Mouse (Mus musculus): Measurements from ENCODE around the gene Slc22a4. TPM values are rescaled to one million over a fixed set of nuclear protein-coding genes. Genes with fewer than 3 reads are reported as not detected.
"Not testable (repeated sequence)": the region's sequence is repeated elsewhere in the genome, so short reads cannot be mapped to it uniquely, and the experiment has no call there.

The Slc22a4 gene
- polyA plus RNA-seq, 1 experiment, result 1.3 TPM

DNA sequence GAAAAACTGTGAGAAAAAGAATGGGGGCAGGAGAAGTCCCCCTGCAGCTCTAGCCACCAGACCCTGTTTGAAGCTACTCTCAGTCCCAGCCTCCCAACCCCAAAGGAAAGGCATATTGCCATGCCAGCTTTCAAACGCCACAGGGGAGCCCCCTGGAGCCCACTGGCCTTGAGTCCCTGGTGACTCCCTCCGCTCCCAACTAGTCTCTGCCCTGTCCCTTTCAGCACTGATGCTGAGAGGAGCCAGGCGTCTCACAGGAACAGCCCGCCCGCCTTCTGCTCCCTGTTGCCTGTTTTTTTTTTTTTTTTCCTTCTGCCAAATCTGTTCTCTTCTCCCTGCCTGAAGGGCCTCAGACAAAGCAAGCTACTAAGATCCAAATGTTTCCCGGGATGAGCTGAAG lies 30.8 kb upstream of the Slc22a4 start:
- Histone ChIP-seq H3K4me1 (ENCODE audit: control insufficient read depth, insufficient read depth, low read length) (peaks cover 11% of the 10 kb centered on the region; the same call in 1 of the 2 replicates), H3K4me3 (replicated peaks; ENCODE audit: extremely low read depth, low read depth, low read length) (no peak overlapping the region)
- WGBS, result 60% methylated on average over 6 of the region's 6 CpGs
- no peak for TF ChIP-seq POLR2A (IDR thresholded peaks at IDR 0.05; ENCODE audit: borderline replicate concordance, extremely low read depth, low read depth, low read length)
- no peak for TF ChIP-seq CTCF (IDR thresholded peaks at IDR 0.05; ENCODE audit: insufficient read depth, low read length)
- DNase-seq, result no peak

DNA sequence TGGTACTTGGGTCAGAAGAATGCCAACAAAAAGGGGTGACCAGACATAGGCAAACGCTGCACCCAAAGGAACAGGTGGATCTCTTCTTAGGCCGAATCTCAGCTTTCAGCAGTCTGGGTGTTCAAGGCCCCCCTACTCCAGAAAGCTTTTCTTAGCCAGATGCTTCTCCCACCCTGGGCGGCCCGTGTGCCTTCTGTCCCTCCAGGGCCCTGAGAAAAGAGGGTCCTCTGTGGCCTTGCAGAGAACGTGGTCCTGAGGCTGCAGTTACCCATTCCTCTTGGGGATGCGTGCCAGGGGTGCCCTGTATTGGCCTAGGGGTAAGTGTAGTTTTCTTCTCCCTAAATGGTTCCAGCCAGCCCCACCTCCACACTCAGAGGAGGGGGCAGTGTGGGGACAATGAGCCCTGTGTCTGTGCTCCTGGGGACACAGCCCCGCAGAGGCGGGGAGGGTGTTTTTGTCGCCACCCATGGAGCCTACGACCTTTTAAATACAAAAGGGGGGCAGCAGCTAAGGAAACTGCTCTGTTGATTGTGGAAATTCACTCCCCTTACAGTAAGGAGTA lies 30.2 kb upstream of the Slc22a4 start:
- Histone ChIP-seq H3K4me3 (replicated peaks; ENCODE audit: extremely low read depth, low read depth, low read length) (no peak overlapping the region), H3K4me1 (ENCODE audit: control insufficient read depth, insufficient read depth, low read length) (peaks cover 11% of the 10 kb centered on the region; the same call in 1 of the 2 replicates)
- TF ChIP-seq POLR2A (IDR thresholded peaks at IDR 0.05; ENCODE audit: borderline replicate concordance, extremely low read depth, low read depth, low read length) (no peak), CTCF (IDR thresholded peaks at IDR 0.05; ENCODE audit: insufficient read depth, low read length) (no peak)
- 77% methylated on average over 10 of the region's 10 CpGs for WGBS
- DNase-seq, result no peak

DNA sequence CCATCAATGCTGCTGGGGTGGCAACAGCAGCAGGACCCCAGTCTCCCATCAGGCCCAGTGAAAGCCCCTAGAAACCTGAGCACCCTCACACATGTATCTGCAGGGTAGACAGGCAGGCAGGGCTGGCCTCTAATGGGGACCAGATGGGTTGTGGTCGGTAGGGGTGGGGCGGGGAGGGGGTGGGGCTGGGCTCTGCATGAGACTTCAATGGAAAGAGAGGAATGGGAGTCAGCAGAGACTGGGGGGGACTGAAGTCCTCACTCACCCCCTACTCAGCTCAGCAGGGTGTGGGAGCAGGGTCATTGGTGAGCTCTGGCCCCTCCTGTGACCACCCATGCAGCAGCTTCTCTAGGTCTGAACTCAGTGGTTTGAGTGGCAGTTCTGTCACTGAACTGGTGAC lies 29.5 kb upstream of the Slc22a4 start:
- TF ChIP-seq CTCF (IDR thresholded peaks at IDR 0.05; ENCODE audit: insufficient read depth, low read length) (no peak), POLR2A (IDR thresholded peaks at IDR 0.05; ENCODE audit: borderline replicate concordance, extremely low read depth, low read depth, low read length) (no peak)
- 56% methylated on average over 2 of the region's 2 CpGs for WGBS
- peaks cover 11% of the 10 kb centered on the region; the same call in 1 of the 2 replicates for H3K4me1 ChIP-seq (ENCODE audit: control insufficient read depth, insufficient read depth, low read length)
- DNase-seq, result no peak
- H3K4me3 ChIP-seq (replicated peaks; ENCODE audit: extremely low read depth, low read depth, low read length), result no peak overlapping the region

DNA sequence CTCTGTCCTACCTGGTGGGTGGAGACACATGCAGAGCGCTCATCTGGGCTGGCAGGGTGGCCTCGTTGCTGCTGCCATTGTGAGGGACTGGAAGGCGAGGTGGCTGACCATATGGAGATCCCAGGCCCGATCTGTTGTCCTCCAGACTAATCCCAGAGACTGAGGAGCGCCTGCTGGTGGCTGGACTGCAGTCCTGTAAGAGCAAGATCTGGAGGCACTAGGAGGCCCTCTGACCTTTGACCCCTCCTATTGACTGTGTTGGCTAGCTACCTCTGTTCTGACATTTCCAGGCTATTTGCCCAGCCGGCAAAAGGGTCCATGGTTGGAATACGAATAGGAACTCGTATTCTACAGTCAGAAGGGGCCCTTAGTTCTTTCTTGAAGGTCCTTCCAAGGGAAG lies 28.2 kb upstream of the Slc22a4 start:
- no peak for TF ChIP-seq POLR2A (IDR thresholded peaks at IDR 0.05; ENCODE audit: borderline replicate concordance, extremely low read depth, low read depth, low read length)
- no peak for TF ChIP-seq CTCF (IDR thresholded peaks at IDR 0.05; ENCODE audit: insufficient read depth, low read length)
- WGBS, result 68% methylated on average over 8 of the region's 8 CpGs
- DNase-seq, result no peak
- peaks cover 9% of the 10 kb centered on the region; the same call in 1 of the 2 replicates for H3K4me1 ChIP-seq (ENCODE audit: control insufficient read depth, insufficient read depth, low read length)
- H3K4me3 ChIP-seq (replicated peaks; ENCODE audit: extremely low read depth, low read depth, low read length), result no peak overlapping the region

DNA sequence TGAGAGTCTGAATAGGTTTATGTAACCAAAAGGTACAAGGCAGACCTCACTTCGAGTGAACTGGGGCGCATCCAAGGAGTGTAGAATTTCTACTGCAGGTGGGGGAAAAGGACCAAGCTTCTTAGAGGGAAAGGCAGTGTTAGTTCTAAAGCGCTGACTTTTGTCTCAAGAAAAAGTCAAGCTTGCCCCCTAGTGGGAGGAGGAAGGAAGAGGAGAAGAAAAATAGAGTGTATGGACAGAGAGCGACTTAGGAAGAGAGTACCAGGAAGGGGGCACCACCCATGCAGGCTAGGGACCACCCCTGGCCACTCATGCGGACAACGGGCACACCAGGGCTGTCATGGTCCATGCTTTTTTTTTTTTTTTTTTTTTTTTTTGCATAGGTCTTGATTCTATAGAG lies 26.4 kb upstream of the Slc22a4 start:
- 27% methylated on average over 6 of the region's 6 CpGs for WGBS
- DNase-seq, result peak; percentile 20

DNA sequence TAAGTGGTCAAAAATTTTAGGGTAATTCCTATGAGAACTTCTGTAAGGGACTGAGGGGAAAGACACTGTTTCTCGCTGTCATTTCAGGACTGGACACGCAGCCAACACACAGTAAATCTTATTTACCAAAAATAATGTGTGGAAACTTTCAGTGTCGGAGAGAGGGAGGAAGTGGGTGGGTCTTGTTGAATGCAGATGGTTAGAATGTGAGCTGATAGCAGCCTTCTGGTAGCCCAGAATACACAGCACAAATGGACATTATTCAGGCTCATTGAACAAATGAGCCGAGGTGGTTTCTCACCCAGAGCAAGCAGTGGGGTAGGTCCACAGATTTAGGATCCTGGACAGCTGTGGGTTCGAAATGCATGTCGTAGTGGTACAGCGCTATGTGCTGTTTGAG lies 25.2 kb upstream of the Slc22a4 start:
- Histone ChIP-seq H3K4me3 (replicated peaks; ENCODE audit: extremely low read depth, low read depth, low read length) (no peak overlapping the region), H3K4me1 (ENCODE audit: control insufficient read depth, insufficient read depth, low read length) (no peaks in the 10 kb centered on the region)
- no peak for DNase-seq
- TF ChIP-seq CTCF (IDR thresholded peaks at IDR 0.05; ENCODE audit: insufficient read depth, low read length), result no peak
- TF ChIP-seq POLR2A (IDR thresholded peaks at IDR 0.05; ENCODE audit: borderline replicate concordance, extremely low read depth, low read depth, low read length), result no peak
- WGBS, result 65% methylated on average over 7 of the region's 7 CpGs

More for the DNA sequence above, 26.4 kb upstream of the Slc22a4 start:
- no peak overlapping the region for H3K4me3 ChIP-seq (replicated peaks; ENCODE audit: extremely low read depth, low read depth, low read length)
- TF ChIP-seq POLR2A (IDR thresholded peaks at IDR 0.05; ENCODE audit: borderline replicate concordance, extremely low read depth, low read depth, low read length) (no peak), CTCF (IDR thresholded peaks at IDR 0.05; ENCODE audit: insufficient read depth, low read length) (peak; percentile 21; the same call in 1 of the 2 replicates)
- no peaks in the 10 kb centered on the region for H3K4me1 ChIP-seq (ENCODE audit: control insufficient read depth, insufficient read depth, low read length)

DNA sequence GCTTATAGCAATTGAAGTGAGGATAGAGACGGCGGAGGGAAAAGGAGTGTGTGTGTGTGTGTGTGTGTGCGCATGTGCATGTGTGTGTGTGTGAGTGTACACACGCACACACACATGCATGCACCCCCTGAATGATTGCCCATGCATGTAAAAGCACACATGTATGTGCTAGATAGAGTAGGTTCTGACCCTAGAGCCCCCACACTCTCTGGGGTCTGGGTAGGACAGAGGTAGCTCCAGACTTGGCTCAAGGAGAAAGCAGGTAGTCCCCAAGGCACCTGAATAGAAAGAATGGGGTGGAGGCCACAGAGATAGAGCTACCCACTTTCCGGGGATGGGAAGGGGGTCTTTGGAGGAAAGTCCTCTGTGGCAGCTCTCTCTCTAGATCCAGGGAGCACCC lies 24.2 kb upstream of the Slc22a4 start:
- Histone ChIP-seq H3K4me3 (replicated peaks; ENCODE audit: extremely low read depth, low read depth, low read length) (no peak overlapping the region), H3K4me1 (ENCODE audit: control insufficient read depth, insufficient read depth, low read length) (no peaks in the 10 kb centered on the region)
- TF ChIP-seq CTCF (IDR thresholded peaks at IDR 0.05; ENCODE audit: insufficient read depth, low read length), result no peak
- TF ChIP-seq POLR2A (IDR thresholded peaks at IDR 0.05; ENCODE audit: borderline replicate concordance, extremely low read depth, low read depth, low read length), result no peak
- DNase-seq, result no peak
- 95% methylated on average over 5 of the region's 5 CpGs for WGBS

DNA sequence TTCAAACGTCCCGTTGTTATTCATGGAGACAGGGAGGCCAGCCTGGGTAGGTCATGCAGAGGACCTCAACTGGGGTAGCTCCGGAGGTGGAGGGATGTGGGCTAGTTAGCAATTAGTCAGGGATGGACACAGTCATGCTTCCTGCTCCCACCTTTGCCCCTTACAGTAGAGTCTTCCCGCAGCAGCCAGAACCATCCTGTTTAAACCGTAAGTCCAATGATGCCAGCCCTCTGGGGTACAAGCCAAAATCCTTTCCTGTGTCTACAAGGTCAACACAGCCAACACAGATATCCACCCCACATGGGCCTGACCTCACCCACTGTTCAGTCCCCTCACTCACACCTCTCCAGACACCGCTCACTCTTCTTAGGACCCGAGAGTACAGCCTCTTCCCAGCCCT lies 23.3 kb upstream of the Slc22a4 start:
- TF ChIP-seq CTCF (IDR thresholded peaks at IDR 0.05; ENCODE audit: insufficient read depth, low read length), result no peak
- TF ChIP-seq POLR2A (IDR thresholded peaks at IDR 0.05; ENCODE audit: borderline replicate concordance, extremely low read depth, low read depth, low read length), result no peak
- Histone ChIP-seq H3K4me3 (replicated peaks; ENCODE audit: extremely low read depth, low read depth, low read length) (no peak overlapping the region), H3K4me1 (ENCODE audit: control insufficient read depth, insufficient read depth, low read length) (no peaks in the 10 kb centered on the region)
- DNase-seq, result no peak
- WGBS, result 80% methylated on average over 7 of the region's 7 CpGs

DNA sequence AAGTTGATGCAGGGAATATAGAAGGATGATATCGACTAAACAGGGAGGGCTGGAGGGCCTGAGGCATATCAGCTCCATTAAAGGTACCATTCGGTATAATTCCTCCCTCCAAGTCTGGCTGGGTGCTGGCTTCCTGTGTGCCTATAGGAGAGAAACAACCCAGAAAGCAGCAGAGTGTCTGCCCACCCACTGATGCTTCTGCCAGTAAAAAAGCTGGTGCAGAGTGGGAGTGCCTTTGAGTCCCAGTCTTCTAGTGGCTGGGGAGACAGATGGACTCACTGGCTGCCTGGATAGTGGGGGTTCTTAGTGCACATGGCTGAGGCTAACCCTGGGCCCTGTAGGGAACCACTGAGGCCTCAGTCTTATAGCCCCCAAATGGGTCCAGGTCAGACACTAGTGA lies 22.3 kb upstream of the Slc22a4 start:
- Histone ChIP-seq H3K4me1 (ENCODE audit: control insufficient read depth, insufficient read depth, low read length) (no peaks in the 10 kb centered on the region), H3K4me3 (replicated peaks; ENCODE audit: extremely low read depth, low read depth, low read length) (no peak overlapping the region)
- DNase-seq, result no peak
- 68% methylated on average over 2 of the region's 2 CpGs for WGBS
- TF ChIP-seq CTCF (IDR thresholded peaks at IDR 0.05; ENCODE audit: insufficient read depth, low read length), result no peak
- TF ChIP-seq POLR2A (IDR thresholded peaks at IDR 0.05; ENCODE audit: borderline replicate concordance, extremely low read depth, low read depth, low read length), result no peak

DNA sequence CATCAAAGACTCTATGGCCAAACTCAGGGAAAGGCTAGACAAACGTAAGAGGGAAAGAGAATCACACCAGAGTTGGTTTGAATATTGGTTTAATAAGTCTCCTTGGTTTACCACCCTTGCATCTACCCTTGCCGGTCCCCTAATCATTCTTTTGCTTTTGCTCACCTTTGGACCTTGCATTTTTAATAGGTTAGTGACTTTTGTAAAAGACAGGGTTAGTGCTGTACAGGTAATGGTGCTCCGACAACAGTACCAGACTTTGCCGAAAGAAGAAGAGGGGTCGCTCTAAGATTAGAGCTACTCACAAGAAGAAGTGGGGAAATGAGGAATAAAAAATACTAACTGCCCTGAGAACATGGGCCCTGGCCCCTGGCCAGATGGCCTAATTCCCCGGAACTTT lies 12.8 kb upstream of the Slc22a4 start:
- H3K4me3 ChIP-seq (replicated peaks; ENCODE audit: extremely low read depth, low read depth, low read length), result no peak overlapping the region
- TF ChIP-seq CTCF (IDR thresholded peaks at IDR 0.05; ENCODE audit: insufficient read depth, low read length) (no peak), POLR2A (IDR thresholded peaks at IDR 0.05; ENCODE audit: borderline replicate concordance, extremely low read depth, low read depth, low read length) (no peak)
- 92% methylated on average over 6 of the region's 6 CpGs for WGBS
- H3K4me1 ChIP-seq (ENCODE audit: control insufficient read depth, insufficient read depth, low read length), result no peaks in the 10 kb centered on the region
- DNase-seq, result no peak

DNA sequence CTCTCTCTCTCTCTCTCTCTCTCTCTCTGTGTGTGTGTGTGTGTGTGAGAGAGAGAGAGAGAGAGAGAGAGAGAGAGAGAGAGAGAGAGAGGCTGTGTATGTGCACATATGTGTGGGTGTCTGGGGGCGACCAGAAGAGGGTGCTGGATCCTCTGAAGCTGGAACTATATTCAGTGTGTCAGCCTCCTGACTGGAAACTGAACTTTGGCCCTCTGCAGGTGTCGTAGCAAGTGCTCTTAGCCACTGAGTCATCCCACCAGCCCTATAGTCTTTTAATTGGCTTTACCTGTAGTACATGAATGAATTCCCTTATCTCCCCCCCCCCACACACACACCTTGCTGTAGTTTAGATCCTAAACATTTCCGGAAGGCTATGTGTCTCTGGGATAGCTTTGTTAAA lies 5.0 kb upstream of the Slc22a4 start:
- DNase-seq; H3K4me1 ChIP-seq (ENCODE audit: control insufficient read depth, insufficient read depth, low read length); H3K4me3 ChIP-seq (replicated peaks; ENCODE audit: extremely low read depth, low read depth, low read length): not testable (repeated sequence)
- 100% methylated on average over 1 of the region's 3 CpGs for WGBS
